Mouse (Mus musculus): ENCODE data around the gene Pdzph1. TPM values are rescaled to one million over a fixed set of nuclear protein-coding genes. Genes with fewer than 3 reads are reported as not detected.
A peak's percentile ranks its signal among the peaks of the same experiment; 100 is the strongest.

Gene Pdzph1
- total RNA-seq, 2 experiments from 2014 or later = 0.54 to 0.67 TPM

DNA sequence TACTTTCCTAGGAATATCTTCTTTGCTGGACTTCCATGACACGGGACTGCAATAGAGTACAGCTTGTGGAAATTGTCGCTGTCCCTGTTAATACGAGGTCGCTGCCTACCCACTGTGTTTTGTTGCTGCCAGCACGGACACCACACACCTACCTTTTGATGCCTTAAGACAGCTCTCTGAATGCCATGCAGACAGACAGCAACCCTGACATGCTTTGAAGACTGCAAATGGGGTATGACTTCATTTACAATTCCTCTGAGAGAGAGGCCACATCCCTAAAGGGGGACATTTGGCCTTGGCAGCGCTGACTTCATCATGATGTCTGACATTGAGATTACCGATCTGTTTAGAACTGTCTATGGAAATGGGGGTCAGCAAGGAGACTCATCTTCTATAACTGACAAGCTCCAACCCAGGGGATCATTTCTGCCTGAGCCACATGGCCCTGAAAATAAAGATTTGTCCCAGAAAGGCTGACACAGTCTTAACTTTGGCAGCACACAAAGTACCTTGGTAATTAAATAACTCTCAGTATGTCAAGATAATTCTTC is 67.8 kb downstream of the Pdzph1 start:
- peak in 1 of 2 experiments; percentile 9 for DNase-seq (ENCODE audit: low spot score in 2 of 2)

- DNase-seq (ENCODE audit: low spot score in 2 of 2) = no peak
These were observed 68.4 kb downstream of the Pdzph1 start for GRCm38 (mm10) chr17:58922821-58923220.

DNA sequence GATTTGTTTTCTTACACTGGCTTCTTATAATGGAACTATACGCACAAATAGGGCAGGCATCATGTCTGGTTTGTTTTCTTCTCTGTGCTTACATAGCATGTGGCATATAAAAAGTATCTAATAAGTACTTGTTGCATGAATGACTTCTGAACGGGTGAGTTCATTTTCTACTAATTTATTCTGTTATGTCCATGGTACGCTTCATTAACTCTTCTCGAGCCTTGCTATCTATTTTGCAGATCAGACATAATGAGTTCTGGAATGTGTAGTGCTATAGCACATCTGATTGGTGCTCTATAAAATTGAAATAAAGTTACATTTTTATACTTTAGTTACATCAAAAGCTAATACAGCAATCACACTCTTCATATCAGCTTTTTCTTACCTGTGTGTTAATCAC is 71.2 kb downstream of the Pdzph1 start:
- no peak for DNase-seq (ENCODE audit: low spot score in 2 of 2)

DNA sequence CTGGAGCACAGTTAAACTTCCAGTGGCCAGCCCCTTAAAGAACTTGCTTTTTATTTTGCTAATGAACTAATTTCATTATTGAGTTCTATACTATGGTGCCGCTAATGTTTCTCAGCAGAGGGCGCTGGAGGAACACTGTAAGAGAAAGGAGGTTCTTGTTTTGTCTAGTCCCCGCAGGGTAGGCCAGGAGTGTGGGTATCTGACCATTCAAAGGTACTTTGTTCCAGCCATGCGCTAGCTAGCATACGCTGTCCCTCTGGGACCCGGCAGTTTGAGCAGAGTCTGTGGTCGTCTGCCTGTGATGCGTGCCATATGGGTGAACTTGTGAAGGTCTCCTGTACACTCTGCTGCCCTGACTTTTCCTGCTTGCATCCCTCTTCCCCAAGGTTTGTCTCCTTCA is 72.1 kb downstream of the Pdzph1 start:
- DNase-seq (ENCODE audit: low spot score in 2 of 2) = peak in 1 of 2 experiments; percentile 22

GRCm38 (mm10) chr17:58918539-58918938 is 72.6 kb downstream of the Pdzph1 start:
- DNase-seq (ENCODE audit: low spot score in 2 of 2) = no peak

- DNase-seq (ENCODE audit: low spot score in 2 of 2) = no peak
These were observed 79.6 kb downstream of the Pdzph1 start for GRCm38 (mm10) chr17:58911564-58911963.

- DNase-seq (ENCODE audit: low spot score in 2 of 2) = peak in 1 of 2 experiments; percentile 17
These were observed 82.0 kb downstream of the Pdzph1 start for GRCm38 (mm10) chr17:58909061-58909661.

- no peak for DNase-seq (ENCODE audit: low spot score in 2 of 2)
These were observed 85.2 kb downstream of the Pdzph1 start for GRCm38 (mm10) chr17:58906001-58906400.

GRCm38 (mm10) chr17:58891488-58892210 is 99.5 kb downstream of the Pdzph1 start:
- no peak for DNase-seq (ENCODE audit: low spot score in 2 of 2)

DNA sequence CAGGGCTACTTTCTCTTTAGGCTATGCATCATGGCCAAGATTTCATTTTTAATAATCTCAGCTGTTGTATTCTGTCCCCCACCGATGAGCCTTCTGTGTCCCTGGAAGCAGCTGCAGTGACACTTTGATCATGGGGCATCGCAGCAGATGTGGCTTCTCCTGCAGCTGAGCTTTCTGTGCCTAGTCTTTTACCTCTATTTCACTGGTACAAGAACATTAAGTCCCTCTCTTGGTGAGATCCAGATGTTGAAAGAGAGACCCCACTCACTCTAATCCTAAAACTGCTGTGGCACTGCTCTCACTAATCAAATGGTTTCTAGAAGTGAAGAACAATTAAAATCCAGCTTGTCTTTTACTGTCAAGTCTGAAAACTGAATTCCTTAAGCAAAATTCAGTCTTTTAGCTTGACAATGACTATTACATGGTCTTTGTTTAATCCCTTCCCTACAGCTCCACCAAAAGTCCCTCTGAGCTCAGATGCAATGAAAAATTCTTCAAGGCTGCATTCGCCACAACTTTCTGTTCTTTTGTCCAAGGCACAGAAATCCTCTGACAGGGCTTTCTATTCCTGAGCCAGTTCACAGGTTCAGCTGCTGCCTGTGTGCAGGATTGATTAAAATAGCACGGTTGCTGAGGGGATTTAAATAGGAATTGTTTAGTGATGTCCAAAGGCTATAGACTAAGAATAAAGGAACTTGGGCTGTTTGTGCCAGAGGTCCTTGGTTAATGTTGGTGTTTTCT is 101.1 kb downstream of the Pdzph1 start:
- DNase-seq (ENCODE audit: low spot score in 2 of 2) = no peak

DNA sequence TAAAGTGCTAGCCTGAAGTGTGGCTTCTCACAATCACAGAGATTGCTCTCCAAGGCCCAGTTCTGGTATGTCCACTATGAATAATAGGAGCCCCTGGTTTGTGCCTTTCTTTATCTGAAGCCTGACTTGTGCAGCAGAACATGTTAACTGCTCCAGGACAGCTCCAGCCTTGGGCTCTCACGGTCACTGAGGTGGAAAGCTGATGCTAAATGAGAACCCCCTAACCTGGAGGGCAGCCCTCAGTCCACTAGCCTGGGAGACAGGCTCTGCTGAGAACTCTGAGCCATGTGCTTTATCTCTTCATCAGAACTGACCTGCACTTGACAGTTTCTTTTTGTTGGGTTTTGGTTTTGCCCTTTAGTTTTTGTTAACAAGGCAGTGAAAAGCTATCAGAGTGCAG is 106.8 kb downstream of the Pdzph1 start:
- no peak for DNase-seq (ENCODE audit: low spot score in 2 of 2)

DNA sequence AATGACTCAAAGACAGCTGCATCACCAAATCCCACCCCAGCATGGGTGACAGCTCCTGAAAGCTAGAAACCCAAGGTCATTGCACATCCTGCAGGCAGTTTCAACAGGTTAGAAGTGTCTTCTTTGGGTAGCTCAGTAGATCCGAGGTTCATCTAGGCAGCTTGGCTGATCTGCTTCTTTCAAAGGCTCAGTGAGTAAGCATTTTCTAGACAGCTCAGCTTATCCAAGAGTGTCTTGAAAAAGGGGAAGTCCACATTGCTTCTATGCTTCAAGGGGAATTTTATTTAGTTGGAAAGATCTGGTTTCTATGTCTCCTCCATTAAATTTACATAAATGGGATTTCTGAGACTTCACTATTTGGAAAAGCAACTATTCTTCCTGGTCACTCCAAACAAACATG is 117.8 kb downstream of the Pdzph1 start:
- no peak for DNase-seq (ENCODE audit: low spot score in 2 of 2)

- DNase-seq (ENCODE audit: low spot score in 2 of 2) = no peak
These were observed 120.4 kb downstream of the Pdzph1 start for GRCm38 (mm10) chr17:58870795-58871194.

Other genes with a start within 250 kb of the Pdzph1 start
- 10 to 100 TPM; 32.2 to 35.4 TPM for gene Nudt12, start 22.0 kb upstream of the Pdzph1 start, total RNA-seq (2021)